Mouse (Mus musculus) kidney, postnatal 25 days (tissue): ENCODE data around the gene Evpl.

Source experiments
- DNase-seq, 2 experiments: peaks; one replicate each; pipeline ENCODE4 v3.0.0; 2021; ENCODE audit warnings: mixed read lengths in 2 of 2

The Evpl gene

DNA sequence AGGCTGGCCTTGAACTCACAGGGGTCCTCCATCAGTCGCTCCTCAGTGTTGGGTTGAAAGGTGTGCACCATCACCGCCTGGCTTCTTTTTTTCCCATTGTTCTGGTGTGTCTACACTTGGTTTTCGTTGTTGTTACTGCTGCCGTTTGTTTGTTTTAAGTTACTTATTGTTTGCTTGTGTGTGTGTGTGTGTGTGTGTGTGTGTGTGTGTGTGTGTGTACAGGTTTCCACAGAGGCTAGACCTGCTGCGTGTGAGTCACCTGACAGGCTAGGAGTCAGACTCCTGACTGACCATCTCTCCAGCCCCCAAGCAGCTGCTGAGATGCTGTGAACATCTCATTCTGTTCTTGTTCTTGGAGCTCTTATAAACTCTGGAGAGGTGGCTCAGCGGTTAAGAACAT lies 25.0 kb downstream of the Evpl start:
- no peak for DNase-seq

DNA sequence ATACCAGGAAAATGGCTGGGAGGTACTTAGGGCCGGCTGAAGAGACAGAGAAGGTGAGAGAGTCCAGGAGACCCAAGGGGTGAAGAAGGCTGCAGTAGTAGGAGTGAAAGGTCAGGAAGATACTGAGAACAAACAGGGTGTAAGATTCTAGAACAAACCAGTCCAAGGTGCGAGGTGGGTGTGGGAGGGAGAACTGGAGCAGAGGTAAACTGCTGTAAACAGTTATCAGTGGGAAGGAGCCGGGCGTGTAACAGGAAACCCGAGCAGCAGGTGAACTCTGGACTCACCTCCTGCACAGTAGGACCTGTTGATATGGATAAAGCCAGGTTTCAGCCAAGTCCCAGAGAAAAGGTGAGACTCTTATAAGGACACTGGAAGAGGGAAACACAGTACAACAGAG lies 27.2 kb downstream of the Evpl start:
- DNase-seq, result peak; percentile 47 to 85

DNA sequence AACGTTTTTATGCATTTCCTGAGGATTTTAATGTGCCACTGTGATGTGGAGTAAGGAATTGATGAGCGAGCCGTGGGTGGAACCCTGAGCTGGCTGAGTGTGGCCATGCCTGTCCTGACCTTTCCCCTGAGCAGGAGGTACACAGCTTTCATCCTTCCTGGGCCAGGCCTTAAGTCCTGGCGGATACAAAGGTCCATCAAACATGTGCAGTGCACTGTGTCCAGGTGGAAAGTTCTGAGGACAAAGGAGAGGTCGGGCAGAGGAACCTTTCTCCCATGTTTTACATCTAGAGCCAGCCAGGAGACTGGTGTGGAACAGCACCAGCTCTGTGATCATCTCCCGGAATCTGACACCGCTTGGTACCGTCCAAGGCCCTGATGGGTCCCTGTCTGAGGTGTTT lies 28.6 kb downstream of the Evpl start:
- DNase-seq, result peak; percentile 58 to 90

- no peak for DNase-seq
These were observed 29.2 kb downstream of the Evpl start for GRCm38 (mm10) chr11:116208660-116209059.

DNA sequence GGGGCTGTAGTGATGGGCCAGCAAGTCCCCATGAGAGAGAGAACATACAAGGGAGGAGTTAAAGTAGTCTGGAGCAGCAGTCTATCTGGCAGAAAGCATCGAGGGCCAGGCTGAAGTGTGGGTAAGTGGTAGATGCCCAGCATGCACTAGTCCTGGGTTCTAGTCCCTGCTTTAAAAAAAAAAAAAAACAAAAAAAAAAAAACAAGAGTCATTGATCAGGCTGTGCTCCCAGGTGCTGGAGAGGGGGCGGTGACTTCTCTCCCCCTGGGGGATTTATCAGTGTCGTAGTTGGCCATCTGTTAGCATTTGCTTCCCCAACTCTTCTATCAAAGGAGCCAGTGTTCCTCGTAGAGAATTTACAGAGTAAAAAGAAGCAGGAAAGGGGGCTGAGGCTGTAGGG lies 31.2 kb downstream of the Evpl start:
- no peak for DNase-seq

GRCm38 (mm10) chr11:116203150-116203549 lies 34.7 kb downstream of the Evpl start:
- DNase-seq, result no peak

- peak in 1 of 2 experiments; percentile 48 for DNase-seq
These were observed 36.7 kb downstream of the Evpl start for GRCm38 (mm10) chr11:116201151-116201550.

GRCm38 (mm10) chr11:116198639-116199531 lies 39.0 kb downstream of the Evpl start, which contains the start of the genes Ten1 and Acox1:
TSS of gene Ten1 (plus strand) at chr11:116198855.
TSS of gene Acox1 (minus strand) at chr11:116199045.
- DNase-seq, result peak; percentile 96 to 99

DNA sequence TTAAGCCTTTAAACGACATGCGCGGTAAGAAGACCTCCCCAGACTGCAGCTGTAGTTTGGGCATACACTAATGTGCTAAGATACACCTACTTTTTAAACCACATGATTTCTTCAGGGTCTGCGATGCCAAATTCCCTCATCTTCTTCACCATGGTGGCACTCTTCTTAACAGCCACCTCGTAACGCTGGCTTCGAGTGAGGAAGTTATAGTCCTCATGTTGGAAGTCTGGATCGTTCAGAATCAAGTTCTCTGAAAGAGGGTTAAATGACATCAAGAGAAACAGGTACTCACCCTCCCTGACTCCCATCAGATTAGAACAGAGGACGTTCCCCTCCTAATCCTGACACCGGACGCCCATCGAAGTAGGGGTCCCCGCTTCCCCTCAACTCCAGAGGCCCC lies 39.7 kb downstream of the Evpl start:
- no peak for DNase-seq

- DNase-seq, result no peak
These were observed 40.3 kb downstream of the Evpl start for GRCm38 (mm10) chr11:116197584-116197906.

DNA sequence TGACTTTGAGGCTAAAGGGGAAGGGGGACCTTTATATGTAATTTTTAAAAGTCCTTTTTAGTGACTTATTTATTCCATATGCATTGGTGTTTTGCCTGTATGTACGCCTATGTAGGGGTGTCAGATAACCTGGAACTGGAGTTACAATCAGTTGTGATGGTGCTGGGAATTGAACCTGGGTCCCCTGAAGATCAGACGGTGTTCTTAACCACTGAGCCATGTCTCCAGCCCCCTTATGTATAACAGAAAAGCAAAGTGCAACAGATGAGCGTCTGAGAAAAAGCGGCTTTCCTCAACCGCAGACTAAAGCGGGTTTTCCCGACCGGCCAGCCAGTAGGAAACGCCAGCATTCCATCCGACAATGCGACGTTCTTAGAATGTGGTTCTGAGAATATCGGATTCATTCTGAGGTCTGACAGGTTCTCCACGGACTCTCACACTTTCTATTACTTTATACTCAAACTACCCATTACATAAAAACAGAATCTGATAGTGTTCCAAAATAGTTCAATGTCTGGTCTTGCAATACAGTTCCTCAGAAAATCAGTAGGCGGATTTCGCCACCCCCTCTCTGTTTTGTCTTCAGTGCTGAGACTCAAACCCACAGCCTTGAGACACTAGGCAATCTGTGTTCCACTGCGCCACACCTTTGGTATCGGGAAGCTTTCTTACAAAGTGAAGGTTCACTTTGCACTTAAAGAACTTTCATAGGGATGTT lies 40.9 kb downstream of the Evpl start:
- no peak for DNase-seq

- no peak for DNase-seq
These were observed 41.5 kb downstream of the Evpl start for GRCm38 (mm10) chr11:116196336-116196735.

- peak; percentile 57 to 71 for DNase-seq
These were observed 42.6 kb downstream of the Evpl start for GRCm38 (mm10) chr11:116195252-116195651.

DNA sequence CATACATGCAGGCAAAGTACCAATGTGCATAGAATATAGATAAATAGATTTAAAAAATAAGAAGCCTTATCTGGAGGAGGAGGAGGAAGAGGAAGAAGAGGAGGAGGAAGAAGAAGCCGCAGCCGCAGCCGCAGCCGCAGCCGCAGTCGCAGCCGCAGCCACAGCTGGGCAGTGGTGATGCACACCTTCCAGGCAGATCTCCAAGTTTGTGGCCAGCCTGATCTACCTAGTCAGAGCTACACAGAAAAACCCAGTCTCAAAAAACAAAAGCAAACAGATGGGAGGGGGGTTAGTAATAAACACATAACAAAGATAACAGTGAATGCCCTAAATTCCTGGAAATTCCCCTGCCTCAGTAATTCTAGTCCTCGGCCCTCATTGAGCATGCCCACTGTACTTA lies 43.3 kb downstream of the Evpl start:
- no peak for DNase-seq

DNA sequence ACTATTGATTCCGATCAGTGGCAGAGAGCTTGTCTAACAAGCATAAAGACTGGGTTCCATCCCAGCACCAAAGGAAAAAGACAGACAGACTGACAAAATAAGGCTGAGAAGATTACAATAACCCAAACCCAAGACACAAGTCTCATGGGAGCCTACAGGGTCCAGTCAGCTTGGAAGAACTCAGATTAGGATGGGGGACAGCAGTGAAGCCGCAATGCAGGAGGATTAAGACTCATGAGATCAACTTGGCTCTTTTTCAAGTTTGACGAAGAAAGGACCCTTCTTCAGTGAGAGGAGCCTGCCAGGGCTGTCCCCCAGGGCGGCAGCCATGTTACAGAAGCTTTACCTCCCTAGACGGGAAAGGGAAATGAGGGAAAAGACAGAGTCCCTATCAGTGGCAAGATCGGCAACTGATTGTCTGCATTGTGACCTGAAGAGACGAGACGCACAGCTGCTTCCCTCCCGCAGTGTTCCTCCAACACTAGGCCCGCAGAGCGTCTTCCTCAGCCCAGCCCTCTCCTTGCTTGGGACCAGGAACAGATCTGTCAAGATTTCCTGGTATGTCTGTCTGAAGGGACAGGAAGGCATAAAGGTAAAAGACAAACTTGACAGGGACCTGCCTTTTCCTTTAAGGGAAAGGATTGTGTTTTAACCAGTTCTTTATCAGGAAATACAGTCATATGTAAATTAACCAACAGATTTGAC lies 50.5 kb downstream of the Evpl start:
- no peak for DNase-seq

GRCm38 (mm10) chr11:116186360-116186759 lies 51.5 kb downstream of the Evpl start:
- no peak for DNase-seq

- DNase-seq, result no peak
These were observed 52.0 kb downstream of the Evpl start for GRCm38 (mm10) chr11:116185836-116186235.

- no peak for DNase-seq
These were observed 59.3 kb downstream of the Evpl start for GRCm38 (mm10) chr11:116178411-116179121.

DNA sequence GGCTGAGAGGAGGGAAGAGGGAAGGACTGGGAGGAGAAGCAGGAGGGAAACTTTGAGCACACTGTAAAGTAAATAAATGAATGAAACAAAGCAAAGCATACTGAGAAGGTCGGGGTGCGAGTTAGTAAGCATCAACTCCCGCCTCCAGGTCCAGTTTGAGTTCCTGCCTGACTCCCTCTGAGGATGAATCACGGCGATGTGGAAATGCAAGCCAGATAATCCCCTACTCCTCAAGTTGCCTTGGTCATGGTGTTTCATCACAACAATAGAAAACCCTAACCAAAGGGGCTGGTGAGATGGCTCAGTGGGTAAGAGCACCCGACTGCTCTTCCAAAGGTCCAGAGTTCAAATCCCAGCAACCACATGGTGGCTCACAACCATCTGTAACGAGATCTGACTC lies 61.9 kb downstream of the Evpl start:
- no peak for DNase-seq

DNA sequence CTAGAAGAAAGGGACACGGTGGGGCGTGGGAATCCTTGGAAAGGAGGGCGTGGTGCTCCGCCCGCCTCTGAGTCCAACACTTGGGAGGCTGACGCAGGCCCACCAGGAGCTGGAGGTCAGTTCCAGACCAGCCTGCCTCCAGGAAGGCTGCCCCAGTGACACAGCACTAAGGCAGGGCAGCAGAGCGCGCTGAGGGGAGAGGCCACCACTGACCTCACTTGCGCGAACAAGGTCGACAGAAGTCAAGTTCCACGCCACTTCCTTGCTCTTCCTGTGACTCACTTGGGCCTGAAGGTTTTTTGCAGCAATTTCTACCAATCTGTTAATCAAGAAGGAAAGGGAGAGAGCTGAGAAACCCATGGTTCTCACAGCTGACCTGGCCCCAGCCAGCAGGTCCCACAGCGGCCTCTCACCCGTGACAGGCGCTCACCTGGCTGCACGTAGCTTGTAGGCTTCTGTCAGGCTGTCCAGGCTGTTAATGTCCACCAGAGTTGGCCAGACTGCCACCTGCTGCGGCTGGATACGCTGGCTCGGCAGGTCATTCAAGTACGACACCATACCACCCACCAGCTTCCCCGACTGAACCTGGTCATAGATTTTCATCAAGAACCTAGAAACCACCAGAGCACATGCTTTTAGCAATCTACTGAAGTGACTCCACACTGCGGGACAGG lies 63.0 kb downstream of the Evpl start:
- peak; percentile 65 to 91 for DNase-seq

DNA sequence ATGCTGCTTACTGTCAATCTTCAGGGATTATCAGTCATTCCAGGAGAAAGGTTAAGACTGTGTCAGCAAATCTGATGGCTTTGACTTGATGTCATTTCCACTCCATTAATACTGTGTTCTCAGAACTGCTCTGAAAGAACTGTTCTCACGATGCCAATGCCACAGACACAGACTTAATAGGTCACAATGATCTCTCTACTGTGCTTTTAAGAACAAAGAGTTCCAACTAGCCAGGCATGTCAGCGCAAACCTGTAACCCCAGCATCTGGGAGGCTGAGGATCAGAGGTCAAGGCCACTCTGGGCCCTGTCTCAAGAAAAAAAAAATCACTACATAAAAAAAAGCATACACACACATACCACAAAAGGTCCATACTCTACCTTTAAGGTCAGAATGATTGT lies 65.9 kb downstream of the Evpl start:
- peak; percentile 34 to 76 for DNase-seq
